Mouse (Mus musculus): ENCODE measurements around the gene Ensa. TPM values are rescaled to one million over a fixed set of nuclear protein-coding genes. Genes with fewer than 3 reads are reported as not detected.

The Ensa gene
- polyA plus RNA-seq, 1 experiment from 2014 or later = 84.4 TPM

GRCm38 (mm10) chr3:95632648-95633588 is 8.1 kb downstream of the Ensa start:
- 79% methylated on average over 12 of the region's 12 CpGs for WGBS
- H3K27me3 ChIP-seq (ENCODE audit: control insufficient read depth, insufficient read depth, low read length) = no peaks in the 10 kb centered on the region
- H3K9me3 ChIP-seq (ENCODE audit: control insufficient read depth, low read length) = no peaks in the 10 kb centered on the region
- no peak overlapping the region for H3K9ac ChIP-seq (ENCODE audit: low read length)
- H3K4me3 ChIP-seq (ENCODE audit: low read depth, low read length) = no peak overlapping the region
- H3K4me1 ChIP-seq (ENCODE audit: control insufficient read depth, insufficient read depth, low read length) = no peaks in the 10 kb centered on the region
- no peak for ATAC-seq (ENCODE audit: insufficient read depth, low FRiP score, low TSS enrichment)
- H3K36me3 ChIP-seq (ENCODE audit: control insufficient read depth, insufficient read depth, low read length) = peaks cover 20% of the 10 kb centered on the region
- 0 out of 2 replicates have a peak overlapping the region, but pooled peaks have one; percentile 4 for H3K27ac ChIP-seq (ENCODE audit: low read depth, low read length)
- peak; percentile 28 for DNase-seq (ENCODE audit: low spot score)
- no peak overlapping the region for H3K4me2 ChIP-seq (ENCODE audit: low read depth)

GRCm38 (mm10) chr3:95635636-95636035 is 10.8 kb downstream of the Ensa start:
- no peak for ATAC-seq (ENCODE audit: insufficient read depth, low FRiP score, low TSS enrichment)
- Histone ChIP-seq H3K4me3 (ENCODE audit: low read depth, low read length) (no peak overlapping the region), H3K9me3 (ENCODE audit: control insufficient read depth, low read length) (no peaks in the 10 kb centered on the region), H3K27ac (ENCODE audit: low read depth, low read length) (no peak overlapping the region), H3K4me1 (ENCODE audit: control insufficient read depth, insufficient read depth, low read length) (no peaks in the 10 kb centered on the region), H3K9ac (ENCODE audit: low read length) (no peak overlapping the region), H3K36me3 (ENCODE audit: control insufficient read depth, insufficient read depth, low read length) (peaks cover 7% of the 10 kb centered on the region), H3K27me3 (ENCODE audit: control insufficient read depth, insufficient read depth, low read length) (no peaks in the 10 kb centered on the region), H3K4me2 (ENCODE audit: low read depth) (no peak overlapping the region)
- no peak for DNase-seq (ENCODE audit: low spot score)
- 83% methylated on average over 4 of the region's 4 CpGs for WGBS

- H3K9ac ChIP-seq (ENCODE audit: low read length) = no peak overlapping the region
- H3K9me3 ChIP-seq (ENCODE audit: control insufficient read depth, low read length) = no peaks in the 10 kb centered on the region
- H3K4me1 ChIP-seq (ENCODE audit: control insufficient read depth, insufficient read depth, low read length) = no peaks in the 10 kb centered on the region
- H3K27me3 ChIP-seq (ENCODE audit: control insufficient read depth, insufficient read depth, low read length) = no peaks in the 10 kb centered on the region
- peaks cover 7% of the 10 kb centered on the region for H3K36me3 ChIP-seq (ENCODE audit: control insufficient read depth, insufficient read depth, low read length)
- ATAC-seq (ENCODE audit: insufficient read depth, low FRiP score, low TSS enrichment) = no peak
- H3K27ac ChIP-seq (ENCODE audit: low read depth, low read length) = no peak overlapping the region
- no peak overlapping the region for H3K4me3 ChIP-seq (ENCODE audit: low read depth, low read length)
- no peak overlapping the region for H3K4me2 ChIP-seq (ENCODE audit: low read depth)
- DNase-seq (ENCODE audit: low spot score) = no peak
- 85% methylated on average over 4 of the region's 4 CpGs for WGBS
These were observed 11.3 kb downstream of the Ensa start for GRCm38 (mm10) chr3:95636072-95636471.

GRCm38 (mm10) chr3:95639694-95640093 is 14.9 kb downstream of the Ensa start:
- no peak for ATAC-seq (ENCODE audit: insufficient read depth, low FRiP score, low TSS enrichment)
- Histone ChIP-seq H3K36me3 (ENCODE audit: control insufficient read depth, insufficient read depth, low read length) (peaks cover 4% of the 10 kb centered on the region), H3K4me3 (ENCODE audit: low read depth, low read length) (no peak overlapping the region), H3K4me1 (ENCODE audit: control insufficient read depth, insufficient read depth, low read length) (no peaks in the 10 kb centered on the region), H3K4me2 (ENCODE audit: low read depth) (no peak overlapping the region), H3K9me3 (ENCODE audit: control insufficient read depth, low read length) (no peaks in the 10 kb centered on the region), H3K27me3 (ENCODE audit: control insufficient read depth, insufficient read depth, low read length) (no peaks in the 10 kb centered on the region), H3K9ac (ENCODE audit: low read length) (no peak overlapping the region), H3K27ac (ENCODE audit: low read depth, low read length) (no peak overlapping the region)
- DNase-seq (ENCODE audit: low spot score) = no peak
- 88% methylated on average over 1 of the region's 1 CpGs for WGBS

- 93% methylated on average over 7 of the region's 7 CpGs for WGBS
These were observed 18.3 kb downstream of the Ensa start for GRCm38 (mm10) chr3:95643097-95643496.

GRCm38 (mm10) chr3:95645313-95646235 is 20.8 kb downstream of the Ensa start:
- no peak overlapping the region for H3K4me3 ChIP-seq (ENCODE audit: low read depth, low read length)
- H3K27ac ChIP-seq (ENCODE audit: low read depth, low read length) = no peak overlapping the region
- WGBS = 71% methylated on average over 10 of the region's 10 CpGs
- H3K4me1 ChIP-seq (ENCODE audit: control insufficient read depth, insufficient read depth, low read length) = no peaks in the 10 kb centered on the region
- H3K4me2 ChIP-seq (ENCODE audit: low read depth) = no peak overlapping the region
- no peaks in the 10 kb centered on the region for H3K9me3 ChIP-seq (ENCODE audit: control insufficient read depth, low read length)
- no peak overlapping the region for H3K9ac ChIP-seq (ENCODE audit: low read length)
- H3K36me3 ChIP-seq (ENCODE audit: control insufficient read depth, insufficient read depth, low read length) = no peaks in the 10 kb centered on the region
- DNase-seq (ENCODE audit: low spot score) = no peak
- no peaks in the 10 kb centered on the region for H3K27me3 ChIP-seq (ENCODE audit: control insufficient read depth, insufficient read depth, low read length)
- no peak for ATAC-seq (ENCODE audit: insufficient read depth, low FRiP score, low TSS enrichment)

More at GRCm38 (mm10) chr3:95643097-95643496, 18.3 kb downstream of the Ensa start:
- Histone ChIP-seq H3K4me1 (ENCODE audit: control insufficient read depth, insufficient read depth, low read length) (no peaks in the 10 kb centered on the region), H3K9me3 (ENCODE audit: control insufficient read depth, low read length) (no peaks in the 10 kb centered on the region), H3K27ac (ENCODE audit: low read depth, low read length) (no peak overlapping the region), H3K4me3 (ENCODE audit: low read depth, low read length) (no peak overlapping the region), H3K27me3 (ENCODE audit: control insufficient read depth, insufficient read depth, low read length) (no peaks in the 10 kb centered on the region), H3K4me2 (ENCODE audit: low read depth) (no peak overlapping the region), H3K36me3 (ENCODE audit: control insufficient read depth, insufficient read depth, low read length) (no peaks in the 10 kb centered on the region; the same call in 1 of the 2 replicates), H3K9ac (ENCODE audit: low read length) (no peak overlapping the region)
- DNase-seq (ENCODE audit: low spot score) = no peak
- no peak for ATAC-seq (ENCODE audit: insufficient read depth, low FRiP score, low TSS enrichment)

- Histone ChIP-seq H3K9ac (ENCODE audit: low read length) (no peak overlapping the region), H3K4me1 (ENCODE audit: control insufficient read depth, insufficient read depth, low read length) (no peaks in the 10 kb centered on the region), H3K27ac (ENCODE audit: low read depth, low read length) (no peak overlapping the region), H3K4me3 (ENCODE audit: low read depth, low read length) (no peak overlapping the region), H3K27me3 (ENCODE audit: control insufficient read depth, insufficient read depth, low read length) (no peaks in the 10 kb centered on the region), H3K9me3 (ENCODE audit: control insufficient read depth, low read length) (no peaks in the 10 kb centered on the region), H3K4me2 (ENCODE audit: low read depth) (no peak overlapping the region), H3K36me3 (ENCODE audit: control insufficient read depth, insufficient read depth, low read length) (no peaks in the 10 kb centered on the region)
- ATAC-seq (ENCODE audit: insufficient read depth, low FRiP score, low TSS enrichment) = no peak
- DNase-seq (ENCODE audit: low spot score) = no peak
- WGBS = 89% methylated on average over 5 of the region's 5 CpGs
These were observed 23.2 kb downstream of the Ensa start for GRCm38 (mm10) chr3:95648016-95648415.

GRCm38 (mm10) chr3:95650276-95651032 is 25.7 kb downstream of the Ensa start:
- no peaks in the 10 kb centered on the region for H3K27me3 ChIP-seq (ENCODE audit: control insufficient read depth, insufficient read depth, low read length)
- H3K4me2 ChIP-seq (ENCODE audit: low read depth) = no peak overlapping the region
- no peaks in the 10 kb centered on the region for H3K9me3 ChIP-seq (ENCODE audit: control insufficient read depth, low read length)
- DNase-seq (ENCODE audit: low spot score) (no peak), ATAC-seq (ENCODE audit: insufficient read depth, low FRiP score, low TSS enrichment) (no peak)
- WGBS = 78% methylated on average over 6 of the region's 6 CpGs
- H3K9ac ChIP-seq (ENCODE audit: low read length) = no peak overlapping the region
- H3K4me3 ChIP-seq (ENCODE audit: low read depth, low read length) = no peak overlapping the region
- H3K27ac ChIP-seq (ENCODE audit: low read depth, low read length) = no peak overlapping the region
- no peaks in the 10 kb centered on the region for H3K4me1 ChIP-seq (ENCODE audit: control insufficient read depth, insufficient read depth, low read length)
- no peaks in the 10 kb centered on the region for H3K36me3 ChIP-seq (ENCODE audit: control insufficient read depth, insufficient read depth, low read length)

All from neural tube, embryonic 11.5 days (tissue).